Mouse (Mus musculus) MEL (cell line): ENCODE results near the gene Gm5475. TPM values are rescaled to one million over a fixed set of nuclear protein-coding genes. Genes with fewer than 3 reads are reported as not detected.

Experiments
- DNase-seq: peaks from one replicate; pipeline ENCODE4 v3.0.0; 2011; ENCODE audit warnings: low read depth, low spot score
- H3K27ac ChIP-seq: 2 replicates; pipeline ENCODE4 v1.5.1; 2012; ENCODE audit warnings: low read depth, mild to moderate bottlenecking, control low read depth, low read length, moderate library complexity; ENCODE audit not compliant: control insufficient read depth
- H3K27me3 ChIP-seq, 2 experiments: fragments of 150-350 bp in 1 of 2; sonication (generic) in 1 of 2; 2 replicates each; pipeline ENCODE4 v1.6.1; 2012; ENCODE audit warnings: low read length in 2 of 2, mild to moderate bottlenecking in 2 of 2, improper control_type of control experiment in 1 of 2, moderate library complexity in 1 of 2; ENCODE audit not compliant: insufficient read depth in 2 of 2, control insufficient read depth in 1 of 2
- H3K36me3 ChIP-seq, 2 experiments: 2 replicates each; pipeline ENCODE4 v1.6.1; 2012 to 2014; ENCODE audit warnings: low read length in 2 of 2, improper control_type of control experiment in 1 of 2, inconsistent platforms in 1 of 2, mild to moderate bottlenecking in 1 of 2; ENCODE audit not compliant: insufficient read depth in 2 of 2, control insufficient read depth in 1 of 2
- H3K4me1 ChIP-seq, 2 experiments: fragments of 150-350 bp in 1 of 2; sonication (generic) in 1 of 2; 2 replicates each; pipeline ENCODE4 v1.6.1; 2012; ENCODE audit warnings: low read length in 2 of 2, improper control_type of control experiment in 1 of 2, mild to moderate bottlenecking in 1 of 2; ENCODE audit not compliant: insufficient read depth in 2 of 2, control insufficient read depth in 1 of 2
- H3K4me3 ChIP-seq, 2 experiments: fragments of 150-350 bp in 1 of 2; sonication (generic) in 1 of 2; 2 replicates each; pipeline ENCODE4 v1.5.1; 2012; ENCODE audit warnings: low read depth in 2 of 2, low read length in 2 of 2, mild to moderate bottlenecking in 2 of 2, moderate library complexity in 2 of 2, control low read depth in 1 of 2, improper control_type of control experiment in 1 of 2; ENCODE audit not compliant: control insufficient read depth in 1 of 2, insufficient read depth in 1 of 2
- H3K79me2 ChIP-seq: 2 replicates; pipeline ENCODE4 v1.6.1; 2012; ENCODE audit warnings: mild to moderate bottlenecking, low read length, moderate library complexity; ENCODE audit not compliant: control insufficient read depth, poor library complexity, insufficient read depth
- H3K9ac ChIP-seq: 2 replicates; pipeline ENCODE4 v1.6.1; 2012; ENCODE audit warnings: low read depth, mild to moderate bottlenecking, control low read depth, low read length, moderate library complexity; ENCODE audit not compliant: control insufficient read depth, poor library complexity, severe bottlenecking
- H3K9me3 ChIP-seq: fragments of 150-350 bp; sonication (generic); replicated peaks from 2 replicates; pipeline ENCODE4 v1.6.1; 2012; ENCODE audit warnings: mild to moderate bottlenecking, low read length, improper control_type of control experiment, moderate library complexity; ENCODE audit not compliant: insufficient read depth
- CHD1 ChIP-seq: IDR thresholded peaks from 2 replicates; pipeline ENCODE4 v1.6.1; 2012; ENCODE audit warnings: low read depth, mild to moderate bottlenecking, inconsistent platforms, low read length, improper control_type of control experiment
- CHD2 ChIP-seq: IDR thresholded peaks from 2 replicates; pipeline ENCODE4 v1.6.1; 2011; ENCODE audit warnings: low read length, improper control_type of control experiment
- E2F4 ChIP-seq: IDR thresholded peaks from 2 replicates; pipeline ENCODE4 v1.6.1; 2011; ENCODE audit warnings: low read depth, low read length, improper control_type of control experiment, borderline replicate concordance
- ELF1 ChIP-seq: IDR thresholded peaks from 2 replicates; pipeline ENCODE4 v1.6.1; 2014; ENCODE audit warnings: low read depth, mild to moderate bottlenecking, inconsistent platforms, low read length, improper control_type of control experiment, moderate library complexity
- GATA1 ChIP-seq: IDR thresholded peaks from 2 replicates; pipeline ENCODE4 v1.6.1; 2011; ENCODE audit warnings: low read depth, low read length, improper control_type of control experiment
- HCFC1 ChIP-seq: IDR thresholded peaks from 2 replicates; pipeline ENCODE4 v1.6.1; 2012; ENCODE audit warnings: low read depth, mild to moderate bottlenecking, inconsistent platforms, low read length, improper control_type of control experiment, moderate library complexity
- MEF2A ChIP-seq: IDR thresholded peaks from 2 replicates; pipeline ENCODE4 v1.6.1; 2014; ENCODE audit warnings: low read depth, mild to moderate bottlenecking, inconsistent platforms, low read length, improper control_type of control experiment; ENCODE audit not compliant: poor library complexity, insufficient replicate concordance, severe bottlenecking; ENCODE audit errors: extremely low read depth
- MYB ChIP-seq: IDR thresholded peaks from 2 replicates; pipeline ENCODE4 v1.6.1; 2011; ENCODE audit warnings: mild to moderate bottlenecking, low read depth, low read length, improper control_type of control experiment
- NELFE ChIP-seq: IDR thresholded peaks from 2 replicates; pipeline ENCODE4 v1.6.1; 2011; ENCODE audit warnings: low read depth, low read length, improper control_type of control experiment
- POLR2AphosphoS2 ChIP-seq: IDR thresholded peaks from 2 replicates; pipeline ENCODE4 v1.6.1; 2011; ENCODE audit warnings: low read length, improper control_type of control experiment
- POLR2AphosphoS5 ChIP-seq: IDR thresholded peaks from 2 replicates; pipeline ENCODE4 v1.6.1; 2012; ENCODE audit warnings: low read depth, borderline replicate concordance, mild to moderate bottlenecking, inconsistent platforms, low read length, moderate library complexity, mixed read lengths
- SIN3A ChIP-seq: IDR thresholded peaks from 2 replicates; pipeline ENCODE4 v1.6.1; 2012; ENCODE audit warnings: low read length, improper control_type of control experiment, inconsistent platforms
- TAL1 ChIP-seq: IDR thresholded peaks from 2 replicates; pipeline ENCODE4 v1.6.1; 2012; ENCODE audit warnings: mild to moderate bottlenecking, inconsistent platforms, low read length, moderate library complexity, mixed read lengths
- TCF12 ChIP-seq: IDR thresholded peaks from 2 replicates; pipeline ENCODE4 v1.6.1; 2014; ENCODE audit warnings: low read depth, mild to moderate bottlenecking, inconsistent platforms, low read length, improper control_type of control experiment, moderate library complexity
- ZKSCAN1 ChIP-seq: IDR thresholded peaks from 2 replicates; pipeline ENCODE4 v1.6.1; 2012; ENCODE audit warnings: low read depth, mild to moderate bottlenecking, inconsistent platforms, low read length, improper control_type of control experiment, moderate library complexity
- ZMIZ1 ChIP-seq: IDR thresholded peaks from 2 replicates; pipeline ENCODE4 v1.6.1; 2012; ENCODE audit warnings: low read depth, mild to moderate bottlenecking, inconsistent platforms, low read length, improper control_type of control experiment, moderate library complexity
- ZNF384 ChIP-seq: IDR thresholded peaks from 2 replicates; pipeline ENCODE4 v1.6.1; 2012; ENCODE audit warnings: low read depth, mild to moderate bottlenecking, inconsistent platforms, low read length, improper control_type of control experiment
- polyA plus RNA-seq, 2 experiments: library from polyadenylated mRNA; stranded (reverse) in 1 of 2; unstranded in 1 of 2; fragments of >175 nt in 1 of 2; fragments of >200 nt in 1 of 2; gene quantifications; 2 replicates each; pipeline versions ENCODE4 v1.2.1 to v1.2.4; 2012; ENCODE audit warnings: low replicate concordance in 2 of 2, low read depth in 1 of 2; ENCODE audit not compliant: insufficient read length in 2 of 2, insufficient read depth in 1 of 2, missing spikeins in 1 of 2
- total RNA-seq: library from RNA; depleted of rRNA; stranded (reverse); fragments of 300-350 nt; gene quantifications from 2 replicates; pipeline ENCODE4 v1.2.3, GENCODE M21; 2012

The Gm5475 gene
- total and polyA plus RNA-seq, 3 experiments = 0.14 to 0.15 TPM; not detected in 1

- TF ChIP-seq HCFC1 = no peak
- no peak for TF ChIP-seq ZNF384
- 0 out of 2 replicates have a peak, but pooled peaks have one; percentile 39 for TF ChIP-seq ZMIZ1
- no peak for TF ChIP-seq CHD1
- peak; percentile 43; the same call in 1 of the 2 replicates for TF ChIP-seq TCF12
- TF ChIP-seq E2F4 = no peak
- no peak for TF ChIP-seq GATA1
Measured at GRCm38 (mm10) chr15:100460942-100461341, 39.0 kb downstream of the Gm5475 start (continued).

GRCm38 (mm10) chr15:100461646-100462045 lies 39.7 kb downstream of the Gm5475 start:
- peak; percentile 62 for DNase-seq
- H3K4me1 ChIP-seq = peaks cover 0 to 13% of the 10 kb centered on the region in 2 experiments

GRCm38 (mm10) chr15:100462086-100462485 lies 40.1 kb downstream of the Gm5475 start:
- Histone ChIP-seq H3K36me3 (peaks cover 0 to 2% of the 10 kb centered on the region in 2 experiments; a peak in 1 of 4 replicates), H3K9ac (no peak overlapping the region), H3K27me3 (no peaks in the 10 kb centered on the region), H3K4me1 (peaks cover 0 to 13% of the 10 kb centered on the region in 2 experiments), H3K79me2 (no peaks in the 10 kb centered on the region), H3K27ac (no peak overlapping the region), H3K9me3 (no peaks in the 10 kb centered on the region), H3K4me3 (no peak overlapping the region)
- TF ChIP-seq MYB (no peak), POLR2AphosphoS2 (no peak), NELFE (no peak), CHD2 (no peak), TAL1 (no peak), CHD1 (no peak), SIN3A (no peak), E2F4 (no peak), MEF2A (no peak), ZNF384 (no peak), POLR2AphosphoS5 (no peak), ELF1 (no peak), ZMIZ1 (no peak), ZKSCAN1 (no peak)
- no peak for DNase-seq

More at GRCm38 (mm10) chr15:100461646-100462045, 39.7 kb downstream of the Gm5475 start:
- Histone ChIP-seq H3K4me3 (peak overlapping the region; percentile 38 to 58; a peak in 2 of 4 replicates), H3K9ac (no peak overlapping the region), H3K9me3 (no peaks in the 10 kb centered on the region), H3K27ac (no peak overlapping the region), H3K36me3 (peaks cover 0 to 2% of the 10 kb centered on the region in 2 experiments; a peak in 1 of 4 replicates), H3K79me2 (no peaks in the 10 kb centered on the region), H3K27me3 (no peaks in the 10 kb centered on the region)
- TF ChIP-seq ZNF384 (peak; percentile 63; the same call in 1 of the 2 replicates), E2F4 (no peak), CHD2 (no peak)
